21 mouse cellular contexts compared by ENCODE assay signal in genomic region chr3:43155643-43156042, GRCm38 (mm10).
DNase-seq lines count a peak whose midpoint lies in the region; ATAC-seq lines count a peak whose summit lies in the region.
"Had no signal": no experiment of that assay in that cellular context is flagged by ENCODE, and none has a peak within 500 bp of the region (broad histone marks: within the 10 kb centered on the region; RNA-seq: fewer than 3 reads in every experiment).

No protein-coding gene starts in this region.

- H3K4me2 ChIP-seq in intestine, embryonic 16.5 days (ENCODE audit: low read depth, low read length), result no peak overlapping the region
- H3K4me2 ChIP-seq in forebrain, embryonic 16.5 days (ENCODE audit: low read length), result no peak overlapping the region
- H3K4me2 ChIP-seq: embryonic facial prominence, embryonic 12.5 days; forebrain, embryonic 15.5 days; heart, embryonic 12.5 days; hindbrain, embryonic 14.5 days had no signal

- DNase-seq in layer of hippocampus, adult 8-10 months (ENCODE audit: low spot score in 2 of 2), result peak; percentile 9 to 14
- no peak for DNase-seq in layer of hippocampus, postnatal 36 days
- peak; percentile 10 to 37 for DNase-seq in right cerebral cortex, adult 2 months (ENCODE audit: low spot score in 2 of 2)
- DNase-seq in right cerebral cortex, postnatal 14 days, result no peak
- peak; percentile 70 for DNase-seq in brain, adult 2 months (ENCODE audit: low read depth, low spot score)
- DNase-seq: adrenal gland, postnatal 10 days; B cell, adult 2 months; cerebellum, adult 11-12 months; cerebellum, adult 9-10 months; cerebellum, postnatal 25 days; gastrocnemius, adult 2 months; gastrocnemius, postnatal 25 days had no signal

- no peaks in the 10 kb centered on the region for H3K9me3 ChIP-seq in intestine, embryonic 16.5 days (ENCODE audit: control insufficient read depth, low read length)
- no peaks in the 10 kb centered on the region for H3K9me3 ChIP-seq in forebrain, embryonic 16.5 days (ENCODE audit: control insufficient read depth, low read length)
- H3K9me3 ChIP-seq: embryonic facial prominence, embryonic 12.5 days; forebrain, embryonic 15.5 days; G1E; heart, embryonic 12.5 days; hindbrain, embryonic 10.5 days had no signal

- H3K4me3 ChIP-seq in intestine, embryonic 16.5 days (ENCODE audit: low read length), result no peak overlapping the region
- H3K4me3 ChIP-seq in forebrain, embryonic 16.5 days (replicated peaks; ENCODE audit: low read length), result no peak overlapping the region
- H3K4me3 ChIP-seq: embryonic facial prominence, embryonic 12.5 days; forebrain, embryonic 15.5 days; gastrocnemius, adult 2 months; heart, embryonic 12.5 days; hindbrain, embryonic 10.5 days had no signal

- no peak overlapping the region for H3K27ac ChIP-seq in intestine, embryonic 16.5 days (ENCODE audit: low read length)
- H3K27ac ChIP-seq in forebrain, embryonic 16.5 days (ENCODE audit: low read length), result no peak overlapping the region
- H3K27ac ChIP-seq: embryonic facial prominence, embryonic 12.5 days; forebrain, embryonic 15.5 days; gastrocnemius, adult 2 months; hindbrain, embryonic 10.5 days; hindbrain, embryonic 14.5 days had no signal

- no peaks in the 10 kb centered on the region for H3K27me3 ChIP-seq in intestine, embryonic 16.5 days (replicated peaks; ENCODE audit: control insufficient read depth, insufficient read depth, low read length)
- no peaks in the 10 kb centered on the region for H3K27me3 ChIP-seq in forebrain, embryonic 16.5 days (replicated peaks; ENCODE audit: control insufficient read depth, insufficient read depth, low read length)
- H3K27me3 ChIP-seq: embryonic facial prominence, embryonic 12.5 days; forebrain, embryonic 15.5 days; heart, embryonic 12.5 days had no signal

- H3K4me1 ChIP-seq in intestine, embryonic 16.5 days (ENCODE audit: control insufficient read depth, insufficient read depth, low read length), result no peaks in the 10 kb centered on the region
- H3K4me1 ChIP-seq in forebrain, embryonic 16.5 days (replicated peaks; ENCODE audit: control insufficient read depth, insufficient read depth, low read length), result no peaks in the 10 kb centered on the region
- H3K4me1 ChIP-seq: embryonic facial prominence, embryonic 12.5 days; forebrain, embryonic 15.5 days; heart, embryonic 12.5 days; hindbrain, embryonic 10.5 days had no signal

- no peak overlapping the region for H3K9ac ChIP-seq in intestine, embryonic 16.5 days (ENCODE audit: low read depth, low read length)
- H3K9ac ChIP-seq in forebrain, embryonic 16.5 days (replicated peaks; ENCODE audit: low read depth, low read length), result no peak overlapping the region
- H3K9ac ChIP-seq: embryonic facial prominence, embryonic 12.5 days; forebrain, embryonic 15.5 days; heart, embryonic 12.5 days; hindbrain, embryonic 14.5 days had no signal

- ATAC-seq in intestine, embryonic 16.5 days, result no peak
- no peak for ATAC-seq in forebrain, embryonic 16.5 days
- ATAC-seq: CD4-positive, CD25-positive, alpha-beta regulatory T cell, adult 4 months; forebrain, embryonic 15.5 days had no signal

- 46% methylated on average over 2 of the region's 2 CpGs for WGBS in intestine, embryonic 16.5 days
- 62% methylated on average over 2 of the region's 2 CpGs for WGBS in forebrain, embryonic 16.5 days

- no peaks in the 10 kb centered on the region for H3K36me3 ChIP-seq in intestine, embryonic 16.5 days (ENCODE audit: control insufficient read depth, insufficient read depth, low read length)
- H3K36me3 ChIP-seq in forebrain, embryonic 16.5 days (ENCODE audit: control insufficient read depth, insufficient read depth), result no peaks in the 10 kb centered on the region
- H3K36me3 ChIP-seq: embryonic facial prominence, embryonic 12.5 days; forebrain, embryonic 15.5 days; G1E; heart, embryonic 12.5 days; hindbrain, embryonic 10.5 days had no signal

Comparison
In these comparisons a context has a peak if more than half of its experiments do, and no peak if none do; other contexts are left out.
1. DNase-seq: peak in layer of hippocampus, adult 8-10 months (2 of 2), right cerebral cortex, adult 2 months (2 of 2) and brain, adult 2 months (single experiment); none in layer of hippocampus, postnatal 36 days (0 of 2) and right cerebral cortex, postnatal 14 days (single experiment).